Mouse (Mus musculus) forebrain, embryonic 15.5 days (tissue): ENCODE measurements around the gene Adam15. TPM values are rescaled to one million over a fixed set of nuclear protein-coding genes. Genes with fewer than 3 reads are reported as not detected.

ENCODE experiments used
- ATAC-seq: fragments of 200-750 bp; cut with Nextera tagmentation; replicated peaks from 2 replicates; pipeline ENCODE4 v1.8.0; 2017; ENCODE audit warnings: mild to moderate bottlenecking, moderate TSS enrichment, moderate library complexity
- H3K27ac ChIP-seq: fragments of 300-500 bp; sonication (generic); replicated peaks from 2 replicates; pipeline ENCODE4 v1.5.1; 2015; ENCODE audit warnings: mild to moderate bottlenecking, inconsistent platforms
- H3K27me3 ChIP-seq: fragments of 300-500 bp; sonication (generic); 2 replicates; pipeline ENCODE4 v1.6.1; 2015; ENCODE audit warnings: inconsistent platforms
- H3K36me3 ChIP-seq: fragments of 300-500 bp; sonication (generic); 2 replicates; pipeline ENCODE4 v1.6.1; 2015; ENCODE audit warnings: mild to moderate bottlenecking, inconsistent platforms
- H3K4me1 ChIP-seq: fragments of 300-500 bp; sonication (generic); 2 replicates; pipeline ENCODE4 v1.6.1; 2015; ENCODE audit warnings: inconsistent platforms
- H3K4me2 ChIP-seq: fragments of 300-500 bp; sonication (generic); replicated peaks from 2 replicates; pipeline ENCODE4 v1.6.1; 2015; ENCODE audit warnings: mild to moderate bottlenecking, inconsistent platforms
- H3K4me3 ChIP-seq: fragments of 300-500 bp; sonication (generic); 2 replicates; pipeline ENCODE4 v1.5.1; 2015; ENCODE audit warnings: mild to moderate bottlenecking, inconsistent platforms
- H3K9ac ChIP-seq: fragments of 300-500 bp; sonication (generic); replicated peaks from 2 replicates; pipeline ENCODE4 v1.6.1; 2015; ENCODE audit warnings: mild to moderate bottlenecking, inconsistent platforms
- H3K9me3 ChIP-seq: fragments of 300-500 bp; sonication (generic); 2 replicates; pipeline ENCODE4 v1.6.1; 2016; ENCODE audit warnings: inconsistent platforms
- WGBS: fragments of 180-500 bp; shearing (Covaris S2); methylation state at CpG from one replicate; pipeline ENCODE4 v1.1.7; 2015; ENCODE audit warnings: mixed read lengths; 5-methylcytosine and 5-hydroxymethylcytosine counted together
- polyA plus RNA-seq: library from polyadenylated mRNA; unstranded; fragments of >200 nt; fragmentation: Nextera tagmentation; extraction: Ambion mirVana; gene quantifications from 2 replicates; pipeline ENCODE4 v1.2.1, GENCODE M21; 2015

Gene Adam15
- polyA plus RNA-seq, 1 experiment from 2014 or later = 32.9 TPM

GRCm38 (mm10) chr3:89390699-89391662, 41.2 kb upstream of the Adam15 start:
- peaks cover 64% of the 10 kb centered on the region for H3K4me1 ChIP-seq
- no peak for ATAC-seq
- H3K4me2 ChIP-seq = peak overlapping the region; percentile 94
- peak overlapping the region; percentile 46 for H3K4me3 ChIP-seq
- 0 out of 2 replicates have a peak overlapping the region, but pooled peaks have one; percentile 48 for H3K9ac ChIP-seq
- WGBS = 8% methylated on average over 16 of the region's 19 CpGs
- no peak overlapping the region for H3K27ac ChIP-seq
- no peaks in the 10 kb centered on the region for H3K36me3 ChIP-seq
- peaks cover 2% of the 10 kb centered on the region; the same call in 1 of the 2 replicates for H3K27me3 ChIP-seq
- no peaks in the 10 kb centered on the region for H3K9me3 ChIP-seq

- Histone ChIP-seq H3K36me3 (no peaks in the 10 kb centered on the region), H3K4me1 (peaks cover 57% of the 10 kb centered on the region), H3K4me3 (no peak overlapping the region), H3K9ac (no peak overlapping the region), H3K9me3 (no peaks in the 10 kb centered on the region), H3K27ac (no peak overlapping the region), H3K4me2 (no peak overlapping the region), H3K27me3 (no peaks in the 10 kb centered on the region; the same call in 1 of the 2 replicates)
- WGBS = 38% methylated on average over 5 of the region's 5 CpGs
- ATAC-seq = no peak
These were observed 40.3 kb upstream of the Adam15 start for GRCm38 (mm10) chr3:89390111-89390515.

GRCm38 (mm10) chr3:89388901-89389740, 39.3 kb upstream of the Adam15 start:
- H3K9me3 ChIP-seq = no peaks in the 10 kb centered on the region
- no peak overlapping the region for H3K27ac ChIP-seq
- no peaks in the 10 kb centered on the region; the same call in 1 of the 2 replicates for H3K27me3 ChIP-seq
- ATAC-seq = peak; percentile 47
- H3K4me3 ChIP-seq = no peak overlapping the region
- peaks cover 47% of the 10 kb centered on the region for H3K4me1 ChIP-seq
- H3K4me2 ChIP-seq = no peak overlapping the region
- H3K36me3 ChIP-seq = no peaks in the 10 kb centered on the region
- 74% methylated on average over 5 of the region's 6 CpGs for WGBS
- no peak overlapping the region for H3K9ac ChIP-seq

- Histone ChIP-seq H3K9ac (no peak overlapping the region), H3K4me3 (no peak overlapping the region), H3K27me3 (no peaks in the 10 kb centered on the region; the same call in 1 of the 2 replicates), H3K9me3 (no peaks in the 10 kb centered on the region), H3K27ac (no peak overlapping the region), H3K36me3 (no peaks in the 10 kb centered on the region), H3K4me1 (peaks cover 41% of the 10 kb centered on the region), H3K4me2 (no peak overlapping the region)
- 59% methylated on average over 11 of the region's 11 CpGs for WGBS
- peak; percentile 23; the same call in 1 of the 2 replicates for ATAC-seq
These were observed 38.5 kb upstream of the Adam15 start for GRCm38 (mm10) chr3:89388134-89388881.

GRCm38 (mm10) chr3:89387632-89388031, 37.8 kb upstream of the Adam15 start:
- H3K9ac ChIP-seq = no peak overlapping the region
- no peaks in the 10 kb centered on the region; the same call in 1 of the 2 replicates for H3K27me3 ChIP-seq
- no peaks in the 10 kb centered on the region for H3K9me3 ChIP-seq
- WGBS = 78% methylated on average over 11 of the region's 11 CpGs
- H3K4me2 ChIP-seq = no peak overlapping the region
- no peak; the same call in 1 of the 2 replicates for ATAC-seq
- no peaks in the 10 kb centered on the region for H3K36me3 ChIP-seq
- H3K4me3 ChIP-seq = no peak overlapping the region
- H3K27ac ChIP-seq = no peak overlapping the region
- H3K4me1 ChIP-seq = peaks cover 36% of the 10 kb centered on the region

GRCm38 (mm10) chr3:89386438-89387420, 36.9 kb upstream of the Adam15 start:
- 54% methylated on average over 17 of the region's 17 CpGs for WGBS
- Histone ChIP-seq H3K36me3 (no peaks in the 10 kb centered on the region), H3K4me1 (peaks cover 27% of the 10 kb centered on the region), H3K4me3 (no peak overlapping the region), H3K27ac (no peak overlapping the region), H3K27me3 (no peaks in the 10 kb centered on the region), H3K9ac (no peak overlapping the region), H3K9me3 (no peaks in the 10 kb centered on the region), H3K4me2 (no peak overlapping the region)
- ATAC-seq = no peak

GRCm38 (mm10) chr3:89385451-89385850, 35.7 kb upstream of the Adam15 start:
- 46% methylated on average over 11 of the region's 11 CpGs for WGBS
- no peak for ATAC-seq
- H3K36me3 ChIP-seq = no peaks in the 10 kb centered on the region
- H3K27ac ChIP-seq = no peak overlapping the region
- no peak overlapping the region for H3K4me2 ChIP-seq
- H3K27me3 ChIP-seq = no peaks in the 10 kb centered on the region
- H3K4me3 ChIP-seq = no peak overlapping the region
- no peak overlapping the region for H3K9ac ChIP-seq
- H3K9me3 ChIP-seq = no peaks in the 10 kb centered on the region
- peaks cover 15% of the 10 kb centered on the region for H3K4me1 ChIP-seq

GRCm38 (mm10) chr3:89384331-89385076, 34.7 kb upstream of the Adam15 start:
- Histone ChIP-seq H3K4me3 (no peak overlapping the region), H3K27me3 (no peaks in the 10 kb centered on the region), H3K9me3 (no peaks in the 10 kb centered on the region), H3K4me1 (peaks cover 11% of the 10 kb centered on the region), H3K36me3 (no peaks in the 10 kb centered on the region), H3K27ac (no peak overlapping the region), H3K4me2 (no peak overlapping the region), H3K9ac (no peak overlapping the region)
- 49% methylated on average over 12 of the region's 12 CpGs for WGBS
- no peak for ATAC-seq

- Histone ChIP-seq H3K4me2 (no peak overlapping the region), H3K27me3 (no peaks in the 10 kb centered on the region), H3K4me1 (peaks cover 14% of the 10 kb centered on the region), H3K9ac (no peak overlapping the region), H3K36me3 (no peaks in the 10 kb centered on the region), H3K27ac (no peak overlapping the region), H3K4me3 (no peak overlapping the region), H3K9me3 (no peaks in the 10 kb centered on the region)
- 83% methylated on average over 5 of the region's 5 CpGs for WGBS
- no peak for ATAC-seq
These were observed 34.0 kb upstream of the Adam15 start for GRCm38 (mm10) chr3:89383651-89384255.

GRCm38 (mm10) chr3:89382950-89383349, 33.2 kb upstream of the Adam15 start:
- Histone ChIP-seq H3K27ac (no peak overlapping the region), H3K4me3 (no peak overlapping the region), H3K9me3 (no peaks in the 10 kb centered on the region), H3K36me3 (no peaks in the 10 kb centered on the region), H3K27me3 (no peaks in the 10 kb centered on the region), H3K4me2 (no peak overlapping the region), H3K9ac (no peak overlapping the region), H3K4me1 (peaks cover 16% of the 10 kb centered on the region)
- WGBS = 90% methylated on average over 5 of the region's 5 CpGs
- no peak for ATAC-seq
